Mouse (Mus musculus): Measurements from ENCODE around the gene Spata20. TPM values are rescaled to one million over a fixed set of nuclear protein-coding genes. Genes with fewer than 3 reads are reported as not detected.

The Spata20 gene
- total RNA-seq (2023), result not detected

DNA sequence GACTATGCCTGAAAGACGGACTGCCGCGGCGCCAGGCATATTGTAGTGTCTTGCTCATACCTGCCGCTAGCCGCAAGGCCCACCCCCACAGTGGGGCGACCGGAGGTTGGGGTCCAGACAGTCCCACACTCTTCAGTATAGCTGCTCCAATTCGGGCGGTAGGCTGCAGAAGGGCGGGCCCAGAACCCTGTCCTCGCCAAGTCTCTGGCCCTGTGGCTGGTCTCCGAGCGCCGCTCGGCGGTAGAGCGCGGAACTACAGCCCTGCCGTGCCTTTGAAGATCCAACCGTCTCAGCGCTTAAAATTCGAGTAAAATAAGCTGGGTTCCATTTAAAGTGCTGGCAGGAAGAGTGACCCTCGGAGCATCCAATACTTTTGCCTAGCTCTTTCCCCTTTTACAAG, at the start of gene Spata20:
Gene Spata20, minus strand, starts transcription at position 179 of the 400 bp plus-strand sequence.

DNA sequence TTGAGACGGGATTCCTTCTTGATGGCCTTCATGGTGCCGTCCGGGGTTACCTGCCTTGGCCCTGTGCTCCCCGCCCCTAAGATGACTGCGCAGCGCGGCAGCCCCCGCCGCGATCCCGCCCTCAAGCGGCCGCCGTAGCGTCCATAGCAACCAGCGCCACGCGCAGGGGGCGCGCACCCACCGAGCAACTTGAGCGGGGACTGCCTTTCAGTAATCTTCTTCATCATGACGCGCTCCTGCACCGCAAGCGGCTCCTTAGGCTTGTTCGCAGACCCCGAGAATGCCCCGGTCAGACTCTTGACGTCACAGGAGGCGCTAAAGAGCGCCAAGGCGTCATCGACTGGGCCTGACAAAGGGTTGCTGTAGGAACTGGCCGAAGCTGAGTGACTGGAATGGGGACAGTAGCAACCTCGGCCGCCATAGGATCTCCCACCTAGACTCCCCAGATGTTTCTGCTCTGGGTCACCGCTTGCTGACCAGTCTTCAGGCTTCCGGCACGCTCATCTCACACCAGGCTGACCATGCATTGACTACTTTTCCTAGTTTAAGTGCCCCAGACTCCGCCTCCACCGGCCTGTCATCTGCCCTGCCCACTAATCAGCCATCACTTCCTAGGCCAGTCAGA, 35.4 kb upstream of the Spata20 start, which contains the start of gene Mycbpap:
Gene Mycbpap, minus strand, starts transcription at position 524 of the 625 bp plus-strand sequence.

DNA sequence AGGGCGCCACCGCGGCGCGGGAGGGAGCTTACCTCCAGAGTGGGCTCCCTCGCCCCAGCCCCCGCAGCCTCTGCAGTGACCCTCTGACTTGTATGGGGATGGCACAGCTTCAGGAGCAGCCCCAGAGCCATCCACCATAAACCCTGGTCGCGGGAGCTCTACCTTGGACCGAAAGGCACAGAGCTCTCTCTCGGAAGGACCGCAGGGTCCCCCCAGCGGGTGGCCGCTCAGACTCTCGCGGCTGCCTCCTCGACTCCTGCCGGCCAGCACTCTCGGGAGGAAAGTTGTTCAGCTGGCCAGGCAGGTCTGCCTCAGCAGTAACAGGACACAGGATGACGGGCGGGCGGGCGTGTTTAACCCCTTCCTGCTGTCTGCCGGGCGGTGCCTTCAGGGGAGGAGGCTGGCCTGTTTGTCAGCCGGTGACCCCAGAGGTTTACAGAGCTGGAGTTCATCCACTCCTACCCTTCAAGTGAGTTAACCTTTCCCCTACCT, 13.7 kb upstream of the Spata20 start, which contains the start of gene Epn3:
Gene Epn3, minus strand, starts transcription at position 314 of the 492 bp plus-strand sequence.

DNA sequence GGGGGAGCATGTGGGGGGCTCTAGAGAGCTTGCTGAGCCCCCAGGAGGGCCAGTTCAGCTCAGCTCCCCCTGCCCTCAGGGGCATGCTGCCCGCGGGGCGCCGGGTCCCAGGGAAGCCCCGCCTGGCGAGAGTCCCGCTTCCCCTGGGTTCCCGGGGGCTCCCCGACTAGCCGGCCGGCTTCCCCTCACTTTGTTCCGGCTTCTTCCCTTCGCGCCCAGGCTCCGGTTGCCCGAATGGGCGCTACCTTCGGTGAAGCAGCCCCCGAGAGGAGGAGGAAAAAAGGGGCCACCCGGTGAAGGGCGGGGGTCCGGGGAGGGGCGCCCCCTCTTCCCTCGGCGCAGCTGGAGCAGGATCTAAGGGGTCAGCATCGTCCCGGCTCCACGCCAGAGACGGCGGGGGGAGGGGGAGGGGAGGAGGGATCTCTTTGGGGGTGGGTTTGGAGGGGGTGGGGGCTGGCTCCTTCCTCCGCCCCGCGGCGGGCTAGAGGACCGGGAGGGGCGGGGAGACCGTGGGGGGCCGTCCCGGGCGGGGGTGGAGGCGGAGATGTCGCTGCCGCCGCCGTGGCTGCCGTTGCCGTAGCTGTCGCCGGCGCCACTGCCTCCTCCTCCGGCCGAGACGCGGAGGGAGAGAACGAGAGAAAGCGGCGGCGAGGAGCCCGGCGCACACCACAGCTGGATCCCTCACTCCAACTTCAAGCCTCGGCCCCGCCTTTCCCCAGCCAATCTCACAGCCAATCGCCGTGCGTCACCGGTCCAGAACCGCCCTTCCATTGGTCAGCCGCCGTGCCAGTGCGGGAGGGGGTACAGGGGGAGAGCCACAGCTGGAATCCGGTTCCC, 12.1 kb downstream of the Spata20 start, which contains the start of gene Cacna1g:
Gene Cacna1g, minus strand, starts transcription at position 492 of the 837 bp plus-strand sequence.

Other genes with a start within 250 kb of the Spata20 start
- 2.7 TPM for gene Wfikkn2, start 240.2 kb downstream of the Spata20 start, total RNA-seq (2023)
- gene Gm21885, start 204.3 kb downstream of the Spata20 start, total RNA-seq (2023), result not detected
- gene Luc7l3, start 164.2 kb downstream of the Spata20 start, total RNA-seq (2023), result 134 TPM
- gene Ankrd40, start 158.2 kb downstream of the Spata20 start, total RNA-seq (2023), result 53.2 TPM
- 2.8 TPM for gene Abcc3, start 93.2 kb downstream of the Spata20 start, total RNA-seq (2023)
- not detected for gene Cacna1g, start 12.0 kb downstream of the Spata20 start, total RNA-seq (2023)
- gene Epn3, start 13.8 kb upstream of the Spata20 start, total RNA-seq (2023), result not detected
- not detected for gene Mycbpap, start 35.6 kb upstream of the Spata20 start, total RNA-seq (2023)
- gene Rsad1, start 63.1 kb upstream of the Spata20 start, total RNA-seq (2023), result 4.3 TPM
- gene Chad, start 78.9 kb upstream of the Spata20 start, total RNA-seq (2023), result not detected
- gene Acsf2, start 115.7 kb upstream of the Spata20 start, total RNA-seq (2023), result 16.8 TPM
- 54.0 TPM for gene Lrrc59, start 143.6 kb upstream of the Spata20 start, total RNA-seq (2023)
- gene Mrpl27, start 167.6 kb upstream of the Spata20 start, total RNA-seq (2023), result 22.6 TPM
- gene Eme1, start 167.8 kb upstream of the Spata20 start, total RNA-seq (2023), result 1.5 TPM
- gene Xylt2, start 191.3 kb upstream of the Spata20 start, total RNA-seq (2023), result 48.9 TPM
- gene Gm11541, start 218.3 kb upstream of the Spata20 start, total RNA-seq (2023), result not detected